Mouse (Mus musculus): ENCODE data around the gene Gm6169.
"Not testable (repeated sequence)": the region's sequence is repeated elsewhere in the genome, so short reads cannot be mapped to it uniquely, and the experiment has no call there.

Gene Gm6169

DNA sequence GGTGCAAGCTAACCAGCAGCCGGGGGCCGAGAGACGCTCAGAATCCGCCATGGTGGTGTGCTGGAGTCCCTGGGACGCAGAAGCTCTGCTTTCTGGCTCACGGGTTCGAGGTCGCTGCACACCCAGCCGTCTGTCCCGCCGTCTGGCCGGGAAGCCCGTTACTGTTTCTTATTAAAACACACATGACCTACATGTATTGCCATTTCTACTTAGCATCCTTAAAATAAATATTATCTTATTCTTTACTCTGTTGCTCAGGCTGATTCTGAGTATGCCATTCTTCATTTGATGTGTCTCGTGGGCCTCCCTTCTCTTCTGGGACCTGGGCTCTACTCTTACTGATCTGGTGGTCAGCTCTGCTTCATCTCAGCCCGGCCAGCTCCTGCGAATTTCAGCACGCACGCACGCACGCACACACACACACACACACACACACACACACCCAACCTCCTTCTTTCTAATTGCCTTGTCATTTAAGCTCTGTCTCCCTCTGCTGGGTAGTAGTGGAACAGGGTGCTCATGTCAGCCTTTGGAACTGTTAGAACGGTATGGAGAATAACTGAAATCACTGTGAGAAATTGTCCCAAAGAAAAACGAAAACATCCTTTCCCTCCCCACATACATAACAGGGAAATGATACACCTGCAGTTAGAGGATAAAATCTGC, at the start of gene Gm6169:
Gene Gm6169 (minus strand): TSS at position 51 of the 666 bp plus-strand sequence.
- DNase-seq: peak; percentile 7

DNA sequence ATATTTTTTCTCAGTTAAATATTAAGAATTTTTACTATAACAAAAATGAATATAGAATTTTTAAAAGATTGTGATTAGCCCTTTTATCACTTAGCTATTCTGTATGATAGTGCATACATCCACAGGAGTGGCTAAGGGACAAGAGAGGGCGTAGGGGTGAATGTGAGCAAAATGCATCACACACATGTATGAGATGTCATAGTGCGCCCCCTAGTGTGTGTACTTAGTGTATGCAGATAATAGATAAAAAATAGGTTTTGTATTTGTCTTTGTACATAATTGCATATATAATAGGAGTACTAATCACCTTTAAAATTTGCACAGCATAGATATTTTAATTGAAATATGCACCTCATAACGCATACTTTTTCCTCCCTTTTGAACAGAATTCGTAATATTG, 46.8 kb upstream of the Gm6169 start:
- peak; percentile 43 for DNase-seq

DNA sequence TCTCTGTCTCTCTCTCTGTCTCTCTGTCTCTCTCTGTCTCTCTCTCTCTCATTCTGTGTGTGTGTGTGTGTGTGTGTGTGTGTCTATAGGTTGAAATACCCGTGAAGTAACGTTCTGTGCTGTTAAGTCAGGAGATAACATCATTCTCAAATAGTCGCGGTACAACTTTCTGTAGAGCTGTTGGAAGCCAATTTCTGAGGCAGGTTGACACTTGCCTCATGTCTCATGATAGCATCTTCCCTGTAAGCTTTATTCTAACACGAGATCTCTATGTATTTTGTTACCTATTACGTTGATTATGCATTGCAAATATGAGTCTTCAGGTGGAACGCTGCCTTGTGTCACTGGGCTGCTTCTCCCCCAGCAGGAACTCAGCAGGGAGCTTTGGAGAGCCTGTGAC, 43.3 kb upstream of the Gm6169 start:
- no peak for DNase-seq

DNA sequence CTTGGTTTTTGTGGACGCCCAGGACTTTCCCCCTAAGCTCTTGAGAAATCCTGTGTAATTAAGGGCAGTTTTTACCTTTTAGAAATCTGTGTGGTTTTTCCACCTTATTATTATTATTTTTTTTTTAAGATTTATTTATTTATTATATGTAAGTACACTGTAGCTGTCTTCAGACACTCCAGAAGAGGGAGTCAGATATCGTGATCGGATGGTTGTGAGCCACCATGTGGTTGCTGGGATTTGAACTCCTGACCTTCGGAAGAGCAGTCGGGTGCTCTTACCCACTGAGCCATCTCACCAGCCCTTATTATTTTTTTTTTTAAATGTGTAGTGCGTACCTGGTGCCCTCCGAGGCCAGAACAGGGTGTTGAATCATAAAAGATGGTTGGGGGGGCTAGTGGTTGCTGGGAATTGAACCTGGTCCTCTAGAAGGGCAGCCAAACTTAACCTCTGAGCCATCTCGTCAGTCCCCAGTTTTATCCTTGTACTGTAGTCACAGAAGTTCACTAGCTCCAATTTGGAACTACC, 39.4 kb upstream of the Gm6169 start:
- not testable (repeated sequence) for DNase-seq

DNA sequence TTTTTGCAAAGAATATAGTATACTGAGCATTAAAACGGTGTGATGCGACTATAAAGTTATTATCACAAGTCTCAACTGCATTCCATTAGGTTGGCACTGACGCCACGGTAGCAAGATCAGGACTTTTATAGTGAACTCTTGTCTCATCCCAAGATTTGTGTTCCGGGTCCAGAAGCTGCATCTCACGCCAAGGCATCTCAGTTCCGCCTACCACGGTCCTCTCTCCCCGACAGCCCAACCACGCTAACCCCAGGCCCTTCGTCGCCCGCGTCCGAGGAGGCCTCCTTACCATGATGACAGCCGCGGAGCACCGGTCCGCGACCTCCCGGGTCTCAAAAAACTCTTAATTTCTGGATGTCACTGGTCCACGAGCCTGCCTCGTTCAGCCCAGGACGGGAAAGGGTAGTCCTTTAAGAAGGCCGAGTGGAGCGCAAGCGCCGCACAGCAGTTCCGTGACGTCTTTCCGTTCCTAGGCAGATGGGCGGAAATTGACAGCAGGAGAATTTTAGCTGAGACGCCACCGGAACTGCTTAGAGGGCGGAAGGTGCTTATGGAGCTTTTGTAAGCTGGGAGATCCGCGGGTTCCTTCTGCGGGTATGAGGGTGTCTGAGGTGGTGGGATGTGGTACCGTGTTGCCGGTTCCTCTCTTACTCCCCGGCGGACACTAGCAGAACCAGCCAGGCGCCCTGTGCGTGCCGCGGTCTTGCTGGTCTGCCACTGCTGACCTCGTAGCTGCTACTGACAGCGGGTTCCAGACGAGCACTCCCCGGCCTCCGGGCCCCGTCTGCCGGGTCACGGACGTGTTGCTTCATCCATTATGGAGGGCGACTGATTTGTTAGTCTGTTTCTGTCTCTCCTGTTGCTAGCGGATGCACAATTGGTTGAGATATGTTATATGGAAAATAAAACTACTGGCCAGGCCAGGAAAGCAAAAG, 38.7 kb upstream of the Gm6169 start, which contains the start of the genes Gfm2 and Nsa2:
Gene Gfm2 (plus strand): TSS at position 472 of the 935 bp plus-strand sequence.
Gene Nsa2 (minus strand): TSS at position 472 of the 935 bp plus-strand sequence.
- peak; percentile 90 for DNase-seq

DNA sequence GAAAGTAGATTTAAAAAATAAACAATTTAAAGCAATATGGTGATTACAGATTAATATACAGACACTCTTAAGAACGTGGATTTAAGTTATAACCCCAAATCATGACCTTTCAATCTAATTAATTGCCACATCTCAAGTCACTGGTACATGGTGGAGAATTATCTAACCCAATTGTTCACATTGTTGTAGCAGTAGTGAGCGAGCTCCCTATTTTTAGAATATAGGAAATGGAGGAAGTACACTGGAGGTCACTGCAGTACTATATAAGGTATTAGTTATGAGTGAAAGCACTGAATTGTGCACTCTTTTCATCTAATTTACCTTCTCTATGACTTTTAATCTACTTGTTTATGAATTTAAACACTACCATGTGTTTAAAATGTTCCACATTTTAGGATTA, 31.4 kb upstream of the Gm6169 start:
- DNase-seq: not testable (repeated sequence)

DNA sequence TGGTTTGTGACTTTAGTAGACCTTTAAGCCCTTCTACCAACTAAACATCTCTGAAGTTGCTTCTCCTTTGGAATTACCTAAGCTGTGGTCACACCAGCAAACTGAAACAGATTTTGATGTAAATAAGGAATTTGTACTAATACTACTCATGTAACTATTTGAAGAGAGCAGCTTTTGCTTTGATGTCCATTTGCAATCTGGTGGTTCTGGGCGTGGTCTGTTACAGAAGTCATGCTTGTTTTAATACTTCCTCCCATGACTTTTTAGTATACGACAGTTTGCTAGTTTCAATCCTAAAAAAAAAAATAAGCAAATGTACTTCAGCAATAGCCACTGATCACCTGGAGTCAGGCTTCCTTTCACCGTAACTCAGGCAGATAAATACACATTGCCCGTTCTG, 30.6 kb upstream of the Gm6169 start:
- not testable (repeated sequence) for DNase-seq

DNA sequence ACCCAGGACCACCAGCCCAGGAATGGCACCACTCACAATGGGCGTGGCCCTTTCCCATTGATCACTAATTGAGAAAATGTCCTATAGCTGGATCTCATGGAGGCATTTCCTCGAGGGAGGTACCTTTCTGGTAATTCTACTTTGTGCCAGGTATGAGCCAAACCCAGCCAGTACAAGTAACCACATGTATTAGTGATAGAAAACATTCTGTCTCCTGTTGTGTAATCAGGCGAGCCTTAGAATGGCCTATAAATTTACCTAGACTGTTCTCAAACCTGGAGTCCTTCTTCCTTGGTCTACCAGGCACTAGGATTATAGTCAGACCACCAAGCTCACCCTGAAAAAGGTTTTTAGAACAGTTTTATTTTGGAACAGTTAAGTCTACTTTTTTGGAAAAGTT, 22.3 kb upstream of the Gm6169 start:
- no peak for DNase-seq

DNA sequence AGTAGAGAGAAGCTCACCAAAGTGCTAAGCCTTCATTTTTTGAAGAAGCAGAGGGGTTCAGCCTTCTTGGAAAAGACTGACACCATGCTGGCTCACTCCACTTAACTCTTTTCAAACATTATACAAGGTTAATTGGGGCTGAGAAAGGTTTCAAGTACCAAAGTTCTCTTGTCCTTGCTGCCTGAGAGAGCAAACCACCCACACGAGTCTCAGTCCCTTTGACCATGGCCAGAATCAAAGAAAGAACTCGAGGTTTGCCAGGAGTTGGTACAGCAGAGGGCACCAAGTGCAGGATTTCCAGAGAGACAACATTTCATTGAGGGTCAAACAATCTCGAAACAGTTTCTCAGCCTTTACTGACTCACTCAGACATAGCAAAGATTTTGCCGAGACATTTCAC, 10.0 kb upstream of the Gm6169 start:
- no peak for DNase-seq

DNA sequence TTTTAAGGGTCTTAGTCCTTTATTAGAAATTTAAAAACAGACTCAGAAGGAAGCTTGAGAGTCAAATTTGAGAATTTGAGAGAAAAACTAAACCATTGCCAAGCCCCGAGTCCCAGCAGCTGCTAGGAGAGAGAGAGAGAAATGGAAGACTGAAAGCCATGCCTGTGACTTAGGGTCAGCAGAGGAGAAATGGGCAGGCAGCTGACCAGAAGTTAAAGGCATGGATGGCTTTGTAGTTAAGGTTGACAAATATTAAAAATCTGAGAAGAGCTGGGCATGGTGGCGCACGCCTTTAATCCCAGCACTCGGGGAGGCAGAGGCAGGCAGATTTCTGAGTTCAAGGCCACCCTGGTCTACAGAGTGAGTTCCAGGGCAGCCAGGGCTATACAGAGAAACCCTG, 8.7 kb upstream of the Gm6169 start:
- DNase-seq: not testable (repeated sequence)

DNA sequence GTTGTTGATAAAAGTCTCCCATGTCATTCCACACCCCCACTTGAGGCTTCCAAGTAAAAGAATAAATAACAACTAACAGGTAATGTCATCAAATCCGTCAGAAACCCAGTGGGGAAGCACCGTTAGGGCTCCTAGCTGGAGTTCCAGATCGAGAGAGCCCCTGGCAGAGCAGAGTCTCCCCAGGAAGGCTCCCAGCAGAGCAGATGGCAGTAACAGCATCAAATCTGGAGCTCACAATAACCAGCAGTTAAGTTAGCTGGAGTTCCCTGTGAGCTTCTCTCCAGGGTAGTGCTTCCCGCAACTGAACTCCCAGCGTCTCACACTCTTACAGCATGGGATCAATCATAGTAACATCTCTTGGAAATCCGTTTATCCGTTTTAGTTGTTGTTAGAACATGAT, 6.0 kb upstream of the Gm6169 start:
- DNase-seq: no peak

DNA sequence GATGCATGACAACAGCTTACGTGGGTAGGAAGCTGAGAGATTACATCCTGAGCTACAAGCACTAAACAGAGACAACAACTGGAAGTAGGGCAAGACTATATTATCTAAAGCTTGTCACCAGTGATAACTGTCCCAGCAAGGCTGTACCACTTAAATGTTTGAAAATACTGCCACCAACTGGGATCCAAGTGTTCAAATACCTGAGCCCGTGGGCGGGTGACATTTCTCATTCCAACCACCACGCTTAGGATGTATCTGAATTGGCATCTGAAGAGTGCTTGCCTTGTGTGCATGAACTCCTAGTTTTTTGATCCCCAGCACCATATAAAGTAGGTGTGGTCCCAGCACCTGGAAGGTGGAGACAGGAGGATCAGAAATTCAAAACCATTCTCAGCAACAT, 3.3 kb downstream of the Gm6169 start:
- DNase-seq: no peak

DNA sequence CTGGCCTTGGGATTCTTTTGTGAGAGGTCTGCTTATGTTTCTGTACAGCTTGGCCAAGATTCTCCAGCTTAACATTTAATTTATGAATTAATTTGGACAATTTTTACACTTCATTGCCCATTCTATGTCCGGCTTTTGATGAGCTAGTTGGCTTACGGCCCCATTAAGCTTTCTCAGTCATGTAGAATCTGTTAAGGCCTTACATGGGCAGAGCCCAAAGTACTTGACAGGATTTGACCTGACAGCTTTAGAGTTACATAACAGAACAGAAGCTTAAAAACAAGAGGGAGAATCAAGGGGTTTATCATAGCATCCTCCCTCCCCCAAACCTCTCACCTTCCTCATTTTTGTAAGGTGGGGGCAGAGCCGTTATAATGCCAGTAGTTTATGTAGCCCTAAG, 10.9 kb downstream of the Gm6169 start:
- no peak for DNase-seq

DNA sequence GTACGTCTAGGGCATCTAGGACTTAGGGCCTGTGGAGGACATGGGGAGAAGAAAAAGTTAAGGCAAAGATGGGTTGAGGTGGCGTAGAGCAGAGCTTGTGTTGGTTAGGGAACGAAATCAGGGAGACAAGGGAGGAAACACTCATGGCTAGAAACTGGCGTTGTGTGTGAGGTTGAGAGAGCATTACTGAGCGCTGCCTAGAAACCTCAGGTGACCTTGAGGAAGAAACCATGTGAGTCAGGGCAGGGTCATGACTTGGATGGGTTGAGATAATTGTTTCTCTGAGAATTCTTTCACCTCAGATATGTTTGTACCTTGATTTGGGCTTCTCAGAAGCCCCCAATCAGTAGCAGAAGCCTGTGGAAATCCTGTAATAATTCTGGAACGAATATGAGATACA, 11.6 kb downstream of the Gm6169 start:
- DNase-seq: no peak

DNA sequence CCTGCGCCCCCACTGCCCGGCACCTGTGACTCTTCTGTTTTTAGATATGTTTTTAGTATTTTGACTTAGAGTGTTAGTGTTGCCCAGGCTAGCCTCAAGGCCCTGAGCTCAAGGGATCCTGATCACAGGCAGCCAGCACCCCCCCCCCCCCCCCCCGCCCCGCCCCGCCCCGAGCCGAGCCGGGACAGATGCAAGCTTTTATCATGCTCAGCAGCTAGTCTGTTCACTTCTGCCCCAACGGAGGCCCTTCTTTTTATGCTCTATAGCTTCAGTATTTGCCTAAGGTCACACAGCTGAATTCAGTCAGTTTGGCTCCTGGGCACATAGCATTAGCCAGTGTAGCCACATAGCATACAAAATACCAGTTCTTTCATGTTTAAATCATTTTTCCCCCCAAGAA, 12.7 kb downstream of the Gm6169 start:
- DNase-seq: no peak

DNA sequence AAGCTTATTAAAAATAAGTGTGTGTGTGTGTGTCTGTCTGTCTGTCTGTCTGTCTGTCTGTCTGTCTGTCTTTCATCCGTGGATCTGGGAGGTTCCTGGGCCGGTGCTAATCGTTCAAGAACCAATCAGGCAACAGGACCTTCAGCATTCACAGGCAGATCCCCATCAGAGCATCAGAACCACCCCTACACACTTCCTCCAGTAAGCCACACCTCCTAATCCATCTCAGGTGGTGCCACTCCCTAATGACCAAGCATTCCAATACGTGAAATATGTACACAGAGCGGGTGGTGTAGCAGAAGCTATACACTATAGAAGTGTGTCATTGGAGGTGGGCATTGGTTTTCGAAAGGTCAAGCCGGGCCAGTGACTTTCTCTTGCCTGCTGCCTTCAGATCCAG, 16.6 kb downstream of the Gm6169 start:
- no peak for DNase-seq

DNA sequence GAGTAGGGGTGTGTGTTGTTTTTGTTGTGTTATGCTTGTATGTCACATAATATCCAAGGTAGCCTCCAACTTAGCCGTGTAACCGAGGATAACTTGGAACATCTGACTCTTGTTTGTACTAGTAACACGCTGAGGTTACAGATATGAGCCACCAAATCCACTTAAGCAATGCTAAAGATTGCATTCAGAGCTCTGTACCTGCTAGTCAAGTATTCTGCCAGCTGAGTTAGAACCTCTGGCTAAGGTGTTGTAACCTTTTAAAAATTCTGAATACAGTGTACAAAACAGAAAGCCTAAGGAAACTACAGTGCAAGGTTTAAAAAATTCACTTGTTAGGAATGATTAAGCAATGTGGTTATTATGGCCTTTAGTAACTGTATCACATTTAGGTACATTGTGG, 18.4 kb downstream of the Gm6169 start:
- DNase-seq: no peak

DNA sequence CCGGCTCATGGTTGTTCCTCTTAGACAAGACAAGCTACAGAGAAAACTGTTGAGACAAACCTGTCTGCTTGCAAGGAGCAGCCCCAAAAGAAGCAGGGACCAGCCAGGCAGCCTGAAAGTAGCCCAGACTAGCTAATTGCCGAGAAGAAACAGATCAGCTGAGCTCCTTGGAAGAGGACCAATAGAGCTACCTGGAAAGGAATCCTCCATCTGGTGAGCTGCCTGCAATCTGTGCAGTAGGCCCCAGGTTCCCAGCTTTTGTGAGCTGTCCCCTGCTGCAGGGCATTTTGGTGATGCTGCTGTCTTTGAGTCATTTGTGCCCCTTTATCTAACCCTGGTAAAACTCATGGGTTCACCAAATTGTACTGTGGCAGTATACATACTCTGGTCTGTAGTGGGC, 18.8 kb downstream of the Gm6169 start:
- DNase-seq: no peak

DNA sequence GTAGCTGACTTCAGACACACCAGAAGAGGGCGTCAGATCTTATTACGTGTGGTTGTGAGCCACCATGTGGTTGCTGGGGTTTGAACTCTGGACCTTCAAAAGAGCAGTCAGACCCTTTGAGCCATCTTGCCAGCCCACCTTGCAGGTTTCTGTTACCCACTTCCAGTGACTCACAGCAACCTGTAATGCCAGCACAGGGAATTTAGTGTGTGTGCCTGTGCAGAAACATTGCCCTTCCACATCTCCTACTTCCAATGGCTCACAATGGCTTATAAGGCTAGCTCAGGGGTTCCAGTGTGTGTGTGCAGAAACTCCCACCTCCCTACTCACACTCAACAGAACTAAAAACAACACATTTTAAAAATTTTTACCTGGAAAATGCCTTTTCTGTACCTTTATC, 21.5 kb downstream of the Gm6169 start:
- DNase-seq: no peak

DNA sequence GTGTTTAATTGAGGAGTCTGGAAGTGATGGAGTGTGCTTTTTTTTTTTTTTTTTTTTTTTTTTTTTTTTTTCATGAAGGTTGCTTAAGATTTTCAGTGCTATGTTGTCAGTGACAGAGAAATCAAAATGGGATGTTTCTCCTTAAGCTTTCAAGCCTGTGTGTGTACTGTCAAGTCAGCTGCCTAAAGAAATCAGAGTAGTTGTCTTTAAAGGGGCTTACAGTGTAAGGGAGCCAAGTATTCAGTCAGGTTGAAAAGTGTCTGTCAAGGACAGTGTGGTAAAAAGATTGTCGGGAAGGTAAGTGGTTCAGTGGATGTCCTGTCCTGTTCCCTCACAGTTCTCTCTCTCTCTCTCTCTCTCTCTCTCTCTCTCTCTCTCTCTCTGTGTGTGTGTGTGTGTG, 25.5 kb downstream of the Gm6169 start:
- no peak for DNase-seq

DNA sequence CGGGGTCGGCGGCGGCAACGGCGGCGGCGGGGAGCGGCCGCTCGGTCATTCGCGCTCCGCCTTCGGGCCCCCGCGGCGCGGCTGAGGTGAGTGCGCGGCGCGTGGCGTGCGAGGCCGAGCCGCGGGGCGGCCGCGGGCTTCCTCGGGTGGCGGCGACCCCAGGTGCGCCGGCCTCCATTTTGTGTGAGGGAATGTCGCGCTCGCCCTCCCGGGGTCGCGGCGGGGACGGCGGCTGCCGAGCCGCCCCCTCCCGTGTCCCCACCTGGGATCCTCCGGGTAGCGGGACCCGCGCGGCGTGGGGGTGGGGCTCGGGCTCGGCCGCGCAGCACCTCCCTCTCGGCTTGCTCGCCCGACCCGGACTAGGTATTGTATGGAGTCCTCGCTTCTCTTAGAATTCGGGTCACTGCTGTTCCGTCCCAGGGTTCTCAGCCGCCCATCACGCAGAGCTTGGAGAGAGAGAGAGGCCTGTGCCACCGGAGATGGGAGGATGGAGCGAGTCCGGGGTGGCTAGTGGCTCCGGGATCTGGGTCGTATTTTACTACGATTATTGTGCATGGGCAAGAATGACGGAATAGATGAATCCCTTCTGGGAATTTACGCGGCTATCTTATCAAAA, 27.3 kb downstream of the Gm6169 start:
- DNase-seq: peak; percentile 5

DNA sequence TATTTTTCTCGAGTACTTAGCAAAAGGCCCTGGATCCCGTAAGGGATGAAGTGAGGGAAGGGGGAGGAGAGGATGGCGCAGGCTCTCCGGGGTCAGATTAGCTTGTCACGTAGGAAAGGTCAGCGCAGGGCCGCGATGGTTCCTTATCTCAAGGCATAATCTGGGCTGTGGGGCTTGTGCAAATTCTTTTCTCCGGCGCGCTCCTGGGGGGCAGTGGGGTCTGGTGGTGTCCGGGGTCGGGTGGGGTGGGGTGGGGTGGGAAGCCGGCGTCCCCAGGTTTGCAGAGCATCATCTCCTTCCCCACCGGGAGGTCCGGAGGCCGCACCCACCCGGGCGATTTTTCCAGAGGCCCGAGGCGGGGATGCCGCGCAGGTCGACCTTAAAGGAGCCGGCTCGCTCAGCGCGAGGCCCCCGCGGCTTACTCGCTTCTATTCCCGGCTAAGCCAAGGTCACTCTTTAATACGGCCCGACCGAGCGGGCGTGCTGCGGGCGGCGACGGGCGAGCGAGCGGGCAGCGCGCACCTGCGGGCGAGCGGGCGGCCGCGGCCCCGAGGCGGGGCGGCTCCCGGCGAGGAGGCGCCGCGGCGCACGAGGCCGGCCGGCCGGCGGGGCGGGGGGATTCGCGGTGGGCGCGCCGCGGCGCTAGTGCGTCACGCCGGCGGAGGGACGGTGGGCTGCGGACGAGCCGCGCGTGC, 28.0 kb downstream of the Gm6169 start:
- DNase-seq: no peak

DNA sequence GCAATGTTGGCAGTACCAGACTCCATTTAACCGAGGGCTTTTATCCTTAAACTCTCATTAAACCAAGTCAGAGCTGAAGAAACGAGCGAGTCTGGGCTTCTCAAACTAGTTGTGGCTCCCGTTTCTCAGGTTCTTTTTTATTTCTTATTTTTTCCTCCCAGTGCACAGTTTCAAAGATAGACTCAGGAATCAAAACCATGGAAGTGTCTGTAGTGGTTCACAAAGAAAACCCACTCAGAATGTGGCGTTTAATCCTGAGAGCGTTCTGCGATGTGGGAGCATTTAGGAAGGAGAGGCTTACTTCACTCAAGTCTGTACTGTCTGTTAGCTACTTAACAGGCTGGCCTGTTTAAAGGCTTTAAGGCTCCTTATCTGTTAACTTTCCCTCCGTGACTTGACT, 30.9 kb downstream of the Gm6169 start:
- no peak for DNase-seq

Data from thymus, postnatal 25 days (tissue).